Mouse (Mus musculus) T-helper 2 cell (primary cell): ENCODE data around the gene Kcnip2.

ENCODE experiments used
- in situ Hi-C: fragments of 300-600 bp; cut with MboI, MseI; formaldehyde crosslinking; loops from one replicate; pipeline ENCODE4 v1.15.1; 2025; ENCODE audit warnings: high pct_unique_total_duplicates

Kcnip2 gene

GRCm38 (mm10) chr19:45783181-45783932 is 32.5 kb downstream of the Kcnip2 start, which contains the start of gene Mgea5:
Mgea5 (minus strand) TSS chr19:45783837.
- in situ Hi-C loops: no loop called here

DNA sequence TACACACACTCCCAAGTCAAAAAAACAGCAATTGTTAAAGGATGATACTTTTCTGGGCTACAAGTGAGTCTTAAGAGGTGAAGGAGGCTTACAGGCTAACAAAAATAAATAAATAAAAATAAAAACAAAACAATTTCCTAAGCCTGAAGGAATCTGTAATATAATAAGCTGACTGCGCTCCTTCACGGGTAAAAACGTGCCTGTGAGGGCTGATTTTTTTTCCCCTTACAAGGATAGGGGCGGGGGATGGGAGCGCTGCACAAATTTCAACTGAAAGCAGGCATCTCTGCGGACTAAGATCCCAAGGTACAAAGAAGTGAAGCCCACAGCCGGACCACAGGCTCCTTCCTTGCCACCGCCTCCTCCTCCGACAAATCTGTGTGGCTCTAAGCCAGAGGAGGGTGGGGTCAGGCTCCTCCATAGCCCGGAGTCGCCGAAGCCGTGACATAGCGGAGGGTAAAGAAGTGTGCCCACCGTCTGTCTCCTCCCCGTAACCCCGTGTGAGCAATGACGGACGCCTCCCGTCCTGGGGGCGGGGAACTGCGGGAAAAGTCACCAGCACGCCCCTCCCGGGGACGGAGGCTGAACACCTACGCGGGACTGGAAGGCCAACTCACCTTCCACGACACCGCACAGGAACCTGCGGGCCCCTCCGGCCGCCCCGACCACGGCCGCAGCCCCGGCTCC is 33.4 kb downstream of the Kcnip2 start:
- in situ Hi-C loops: no loop called here

- in situ Hi-C loops: no loop called here
Observed at GRCm38 (mm10) chr19:45781676-45782075, 34.2 kb downstream of the Kcnip2 start.

GRCm38 (mm10) chr19:45780350-45780915 is 35.4 kb downstream of the Kcnip2 start:
- in situ Hi-C loops: no loop called here

DNA sequence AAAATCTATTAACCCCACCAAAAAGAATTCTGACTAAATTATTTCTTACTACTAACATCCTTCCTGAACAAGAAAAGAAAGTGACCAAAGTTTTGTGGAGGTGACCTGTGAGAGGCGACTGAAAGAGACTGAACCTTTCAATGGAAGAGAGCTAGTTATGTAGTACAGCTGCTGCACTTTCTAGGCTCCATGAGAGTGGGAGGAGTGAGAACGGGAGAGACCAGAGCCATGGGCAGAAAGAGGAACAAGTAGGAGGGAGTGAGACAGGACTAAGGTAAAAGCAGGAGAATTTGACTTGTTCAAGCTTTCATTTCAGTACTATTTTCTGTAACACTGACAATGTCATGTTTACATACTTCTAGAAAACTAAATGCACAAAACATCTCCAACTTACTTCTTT is 40.4 kb downstream of the Kcnip2 start:
- in situ Hi-C loops: no loop called here

DNA sequence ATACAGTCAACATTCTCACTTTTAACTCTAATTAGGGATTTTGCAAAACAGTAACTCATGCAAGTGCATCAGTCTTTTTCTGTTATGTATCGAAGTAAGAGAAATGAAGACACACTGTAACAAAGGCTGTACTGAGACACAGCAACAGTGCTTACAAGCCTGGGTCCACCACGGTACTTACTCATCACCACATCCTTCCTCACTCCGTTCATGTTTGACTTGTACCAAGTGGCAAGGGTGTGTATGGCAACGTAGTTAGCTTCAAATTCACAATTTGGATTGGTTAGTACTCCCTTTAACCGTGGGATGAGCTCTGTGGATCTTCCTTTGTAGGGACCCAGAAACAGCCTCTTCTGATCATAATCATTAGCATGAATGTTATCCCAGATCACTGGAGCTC is 44.4 kb downstream of the Kcnip2 start:
- in situ Hi-C loops: no loop called here

GRCm38 (mm10) chr19:45760810-45761209 is 55.1 kb downstream of the Kcnip2 start:
- in situ Hi-C loops: no loop called here

- in situ Hi-C loops: no loop called here
Observed at GRCm38 (mm10) chr19:45758671-45759070, 57.2 kb downstream of the Kcnip2 start.

DNA sequence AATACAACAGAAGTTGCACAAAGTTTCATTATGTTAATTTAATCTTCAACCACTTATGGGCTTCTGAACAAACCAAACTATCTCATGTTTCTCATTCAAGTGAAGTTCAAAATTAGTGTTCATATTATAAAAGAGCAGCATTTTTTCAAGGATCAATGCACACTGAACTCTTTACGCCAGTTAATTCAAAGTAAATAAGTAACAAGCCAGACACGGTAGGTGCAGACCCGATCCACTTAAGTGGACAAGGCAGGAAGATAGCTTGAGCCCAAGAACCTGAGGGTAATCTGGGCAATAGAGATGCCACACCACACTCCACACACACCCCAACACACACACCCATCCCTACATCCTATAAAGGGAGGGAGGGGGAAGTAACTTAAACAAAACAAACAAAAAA is 62.3 kb downstream of the Kcnip2 start:
- in situ Hi-C loops: no loop called here

DNA sequence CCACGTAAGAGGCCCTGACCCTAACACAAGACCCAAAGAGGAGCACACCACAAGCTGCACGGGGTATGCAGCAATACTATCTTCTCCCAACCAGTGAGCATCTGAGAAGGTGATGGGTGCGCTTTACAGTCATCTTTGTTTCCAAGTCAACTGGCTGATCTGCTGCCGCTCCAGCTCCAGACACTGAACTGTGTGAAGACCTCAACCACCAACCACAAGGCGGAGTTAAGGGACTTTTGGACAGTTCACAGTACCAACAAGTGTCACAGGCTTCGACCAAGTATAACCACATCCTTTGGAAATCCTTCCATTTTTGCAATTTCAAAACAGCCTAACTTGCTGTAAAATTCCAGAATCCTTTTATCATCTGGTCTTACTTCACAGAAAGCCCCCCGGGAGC is 64.0 kb downstream of the Kcnip2 start:
- in situ Hi-C loops: no loop called here

DNA sequence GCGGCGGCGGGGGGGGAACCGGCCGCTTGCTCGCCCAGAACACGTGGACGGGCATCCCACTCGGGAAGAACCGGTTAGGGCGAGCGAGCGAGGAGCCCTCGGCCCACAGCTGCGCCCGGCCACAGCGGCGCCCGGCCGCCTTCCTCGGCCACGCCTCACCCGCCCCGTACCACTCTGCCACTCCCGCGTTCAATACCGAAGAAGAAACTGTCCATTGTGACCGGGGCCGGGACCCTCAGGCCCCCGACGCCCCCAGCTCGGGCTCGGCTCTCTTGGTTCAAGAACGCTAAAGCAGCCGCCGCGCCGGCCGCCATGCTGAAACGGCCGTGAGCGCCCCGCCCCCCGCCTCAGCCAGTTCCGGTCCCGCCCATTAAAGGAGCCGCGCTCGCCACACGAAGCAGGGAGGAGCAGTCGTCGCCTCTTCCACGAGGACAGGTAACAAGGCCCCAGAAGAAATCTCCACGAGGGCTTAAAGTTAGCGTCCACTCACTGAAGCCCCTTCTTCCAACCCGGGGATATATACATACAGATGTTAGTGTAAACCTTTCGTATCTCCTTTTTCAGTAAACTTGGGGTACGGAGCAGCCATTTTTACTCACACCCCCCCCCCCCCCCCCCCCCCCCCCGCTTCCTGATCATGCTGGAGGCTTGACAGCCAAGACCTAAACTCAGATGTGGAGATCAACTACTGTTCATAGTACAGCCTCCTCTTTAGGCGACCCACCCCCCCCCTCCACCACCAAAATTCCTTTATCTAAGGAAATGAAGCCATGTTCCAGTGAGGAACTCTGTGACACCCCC is 66.4 kb downstream of the Kcnip2 start, which contains the start of gene Npm3:
TSS of gene Npm3 (minus strand) at position 349 of the 801 bp plus-strand sequence.
- in situ Hi-C loops: loop anchor here (5.0 to 10.0 kb wide), 2 partner anchors 177 to 535 kb away; no protein-coding TSS in a partner anchor

- in situ Hi-C loops: loop anchor here (5.0 to 10.0 kb wide), 2 partner anchors 176 to 534 kb away; no protein-coding TSS in a partner anchor
Observed at GRCm38 (mm10) chr19:45748691-45749242, 67.1 kb downstream of the Kcnip2 start.

DNA sequence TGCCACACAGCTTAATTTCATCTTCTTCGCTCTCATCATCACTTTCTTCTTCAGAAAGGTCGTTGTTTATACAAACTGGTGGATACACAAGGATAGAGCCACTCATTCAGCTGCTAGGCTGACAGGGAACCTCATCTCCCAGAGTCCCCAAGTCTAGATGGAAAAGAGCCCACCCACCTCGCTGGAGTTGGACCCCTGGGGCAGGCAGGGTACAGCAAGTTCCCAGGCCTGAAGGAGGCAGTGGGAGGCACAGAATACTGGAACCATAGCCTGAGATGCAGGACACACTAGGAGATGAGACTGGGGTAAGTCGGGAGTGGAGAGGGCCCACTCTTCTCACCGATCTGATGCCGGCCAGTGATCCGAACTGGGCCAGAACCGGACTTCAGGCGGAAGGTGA is 67.7 kb downstream of the Kcnip2 start:
- in situ Hi-C loops: loop anchor here (5.0 to 10.0 kb wide), 2 partner anchors 176 to 533 kb away; no protein-coding TSS in a partner anchor

- in situ Hi-C loops: loop anchor here (5.0 to 10.0 kb wide), 2 partner anchors 175 to 532 kb away; no protein-coding TSS in a partner anchor
Observed at GRCm38 (mm10) chr19:45747028-45747867, 68.6 kb downstream of the Kcnip2 start.

DNA sequence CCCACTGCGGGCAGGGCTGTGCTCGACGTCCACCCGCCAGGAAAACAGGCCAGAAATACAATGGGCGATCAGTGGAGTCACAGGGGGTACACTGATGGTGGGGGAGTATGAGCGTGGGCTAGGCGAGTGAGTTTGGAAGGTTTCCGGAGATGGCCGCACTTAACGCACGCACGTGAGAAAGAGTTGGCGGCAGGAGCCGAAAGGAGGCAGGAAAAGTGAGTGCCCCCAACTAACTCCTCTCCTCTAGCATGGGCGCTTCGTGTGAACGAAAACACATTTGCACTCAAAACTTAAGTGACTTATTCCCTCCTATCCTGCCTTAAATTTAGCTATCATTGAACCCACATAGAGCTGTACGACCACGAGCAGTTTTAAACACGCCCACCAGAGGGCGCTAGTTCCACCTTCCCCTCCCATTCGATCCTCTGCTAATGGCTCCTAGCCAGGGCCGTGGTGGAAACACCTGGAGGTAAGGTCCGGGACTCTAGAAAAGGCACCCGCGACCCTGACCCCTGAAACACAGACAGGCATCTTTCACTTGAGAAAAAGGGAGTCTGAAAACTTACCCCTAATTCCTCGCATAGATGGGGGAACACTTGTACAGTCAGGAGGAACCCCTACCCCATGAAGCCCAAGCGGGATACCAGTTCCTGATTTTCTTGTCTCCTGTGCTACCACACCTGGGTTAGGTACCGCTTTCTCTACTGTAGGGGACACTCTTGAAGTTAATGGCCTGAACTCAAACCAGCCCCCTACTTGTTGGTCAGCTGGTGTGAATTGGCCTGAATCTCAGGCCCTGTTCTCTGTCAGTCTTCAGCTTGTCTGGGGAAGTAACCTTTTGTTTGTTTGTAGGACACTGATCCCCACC is 69.5 kb downstream of the Kcnip2 start:
- in situ Hi-C loops: loop anchor here (5.0 to 10.0 kb wide), 2 partner anchors 174 to 532 kb away; no protein-coding TSS in a partner anchor

- in situ Hi-C loops: loop anchor here (5.0 to 10.0 kb wide), 2 partner anchors 173 to 531 kb away; no protein-coding TSS in a partner anchor
Observed at GRCm38 (mm10) chr19:45745344-45746152, 70.3 kb downstream of the Kcnip2 start.

DNA sequence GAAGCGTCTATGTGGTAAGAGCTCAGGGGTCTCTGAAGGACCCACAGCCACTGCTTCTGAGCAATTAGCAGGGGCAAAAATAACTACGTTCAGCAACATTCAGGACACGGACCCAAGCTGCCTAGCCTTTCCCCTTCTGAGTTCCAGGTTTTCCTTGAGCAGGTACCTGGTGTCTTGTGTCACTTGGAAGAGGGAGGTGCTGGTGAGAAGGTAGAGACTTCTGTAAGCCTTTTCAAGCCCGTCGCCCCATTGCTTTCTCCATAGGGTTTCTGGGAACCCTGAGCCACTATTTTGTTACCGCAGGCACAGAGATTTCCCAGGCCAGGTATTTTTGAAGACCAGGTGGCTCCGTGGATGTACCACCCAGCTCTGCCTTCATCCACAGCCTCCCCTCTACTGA is 72.2 kb downstream of the Kcnip2 start:
- in situ Hi-C loops: loop anchor here (10.0 kb wide), 1 partner anchor 529 kb away; no protein-coding TSS in a partner anchor

DNA sequence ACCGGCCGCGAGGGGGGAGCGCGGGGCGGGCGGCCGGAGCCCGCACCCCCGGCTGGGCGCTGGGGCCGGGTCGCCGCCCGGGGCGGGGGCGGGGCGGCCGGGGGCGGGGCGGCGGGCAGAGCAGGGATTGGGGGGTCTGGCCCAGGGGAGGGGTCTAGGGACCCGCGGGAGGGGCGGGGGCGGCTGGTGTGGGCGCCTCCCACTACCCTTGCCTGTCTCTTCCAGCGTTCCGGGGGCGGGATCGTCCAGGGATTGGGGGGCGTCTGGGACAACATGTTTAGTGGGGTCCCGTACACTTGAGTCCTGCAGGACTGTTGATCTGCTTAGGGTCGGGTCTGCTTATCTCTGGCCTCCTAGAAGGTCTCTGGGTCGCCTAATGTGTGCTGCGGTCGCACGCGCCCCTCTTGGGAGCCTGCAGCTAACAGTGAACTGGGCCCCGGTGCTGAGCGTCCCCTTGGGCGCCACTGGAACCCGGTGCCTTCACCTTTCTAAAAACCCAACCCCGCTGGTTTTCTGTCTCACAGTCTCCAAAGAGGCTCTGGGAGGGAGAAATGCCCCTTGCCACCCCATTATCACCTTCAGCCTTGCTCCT is 72.8 kb downstream of the Kcnip2 start:
- in situ Hi-C loops: loop anchor here (10.0 kb wide), 1 partner anchor 528 kb away; no protein-coding TSS in a partner anchor
